ENCODE assay signal across 29 mouse cellular contexts in genomic region chr3:30019961-30020360, GRCm38 (mm10).
DNase-seq lines count a peak whose midpoint lies in the region; ATAC-seq and TF ChIP-seq lines count a peak whose summit lies in the region.
"Had no signal": no experiment of that assay in that cellular context is flagged by ENCODE, and none has a peak within 500 bp of the region (broad histone marks: within the 10 kb centered on the region; RNA-seq: fewer than 3 reads in every experiment).

No protein-coding gene starts in this region.

- peak overlapping the region; percentile 28; the same call in 1 of the 2 replicates for H3K4me2 ChIP-seq in lung, embryonic 15.5 days
- no peak overlapping the region for H3K4me2 ChIP-seq in stomach, embryonic 15.5 days
- H3K4me2 ChIP-seq in intestine, postnatal 0 days (replicated peaks; ENCODE audit: low read depth), result no peak overlapping the region
- H3K4me2 ChIP-seq: embryonic facial prominence, embryonic 13.5 days; heart, embryonic 11.5 days; hindbrain, embryonic 13.5 days; midbrain, embryonic 13.5 days; neural tube, embryonic 13.5 days had no signal

- no peak for TF ChIP-seq CTCF in kidney, adult 2 months (conservative IDR thresholded peaks at IDR 0.05; ENCODE audit: insufficient read depth, insufficient read length, low read depth, low read length)
- TF ChIP-seq CTCF in intestine, postnatal 0 days (IDR thresholded peaks at IDR 0.05; ENCODE audit: low read depth), result no peak

- no peak for ATAC-seq in lung, embryonic 15.5 days (ENCODE audit: borderline replicate concordance, extremely low read depth, low FRiP score, low TSS enrichment)
- ATAC-seq in stomach, embryonic 15.5 days (ENCODE audit: insufficient read depth, low FRiP score, low read depth), result no peak
- ATAC-seq in erythroblast, adult 5-6 weeks (replicated peaks; ENCODE audit: low FRiP score, poor library complexity, severe bottlenecking), result no peak
- ATAC-seq in intestine, postnatal 0 days, result no peak
- ATAC-seq: forebrain, embryonic 16.5 days; midbrain, embryonic 13.5 days had no signal

- peak; percentile 6 for DNase-seq in kidney, adult 2 months
- no peak for DNase-seq in kidney, adult 11 months
- DNase-seq in lung, adult 18-20 months, result peak; percentile 37 to 48
- DNase-seq in lung, postnatal 36 days, result no peak
- DNase-seq: cerebellum, adult 11 months; cerebellum, adult 9-10 months; cerebellum, postnatal 36 days; embryo, embryonic 11 days; gastrocnemius, adult 2 months; heart, postnatal 36 days; layer of hippocampus, postnatal 36 days; left cerebral cortex, postnatal 4 days; liver; thymus, adult 18-20 months; thymus, postnatal 36 days had no signal

- no peak for TF ChIP-seq POLR2A in kidney, adult 2 months (IDR thresholded peaks at IDR 0.05; ENCODE audit: low read depth, low read length)

- H3K27me3 ChIP-seq in kidney, adult 2 months (replicated peaks; ENCODE audit: control insufficient read depth, insufficient read depth, low read length), result no peaks in the 10 kb centered on the region
- no peaks in the 10 kb centered on the region for H3K27me3 ChIP-seq in lung, embryonic 15.5 days
- no peaks in the 10 kb centered on the region for H3K27me3 ChIP-seq in stomach, embryonic 15.5 days (replicated peaks)
- 0 out of 2 replicates have a peak, but pooled peaks cover 4% of the 10 kb centered on the region for H3K27me3 ChIP-seq in intestine, postnatal 0 days (replicated peaks; ENCODE audit: control insufficient read depth, insufficient read depth, low read length)

- 86% methylated on average over 13 of the region's 13 CpGs for WGBS in kidney, adult 2 months
- WGBS in lung, embryonic 15.5 days, result 76% methylated on average over 13 of the region's 13 CpGs
- WGBS in stomach, embryonic 15.5 days, result 81% methylated on average over 13 of the region's 13 CpGs
- WGBS in intestine, postnatal 0 days, result 86% methylated on average over 13 of the region's 13 CpGs

- peak overlapping the region; percentile 76 for H3K27ac ChIP-seq in kidney, adult 2 months (ENCODE audit: insufficient read depth, low read depth, low read length)
- peak overlapping the region; percentile 73 for H3K27ac ChIP-seq in lung, embryonic 15.5 days
- H3K27ac ChIP-seq in stomach, embryonic 15.5 days, result peak overlapping the region; percentile 36; the same call in 1 of the 2 replicates
- H3K27ac ChIP-seq in intestine, postnatal 0 days (ENCODE audit: low read depth, low read length), result no peak overlapping the region
- H3K27ac ChIP-seq: embryonic facial prominence, embryonic 13.5 days; gastrocnemius, adult 2 months; hindbrain, embryonic 13.5 days; liver, embryonic 14.5 days; macrophage; midbrain, embryonic 13.5 days; neural tube, embryonic 13.5 days had no signal

- H3K4me1 ChIP-seq in kidney, adult 2 months (ENCODE audit: control insufficient read depth, insufficient read depth, low read length), result no peaks in the 10 kb centered on the region; the same call in 1 of the 2 replicates
- peaks cover 35% of the 10 kb centered on the region for H3K4me1 ChIP-seq in lung, embryonic 15.5 days
- H3K4me1 ChIP-seq in stomach, embryonic 15.5 days, result 0 out of 2 replicates have a peak, but pooled peaks cover 8% of the 10 kb centered on the region
- H3K4me1 ChIP-seq in intestine, postnatal 0 days (replicated peaks; ENCODE audit: control insufficient read depth, insufficient read depth, low read length), result no peaks in the 10 kb centered on the region

- H3K4me3 ChIP-seq in kidney, adult 2 months (ENCODE audit: insufficient read depth, low read depth, low read length), result no peak overlapping the region
- no peak overlapping the region for H3K4me3 ChIP-seq in lung, embryonic 15.5 days
- no peak overlapping the region for H3K4me3 ChIP-seq in stomach, embryonic 15.5 days (replicated peaks)
- H3K4me3 ChIP-seq in intestine, postnatal 0 days (ENCODE audit: low read depth, low read length), result no peak overlapping the region
- H3K4me3 ChIP-seq: embryonic facial prominence, embryonic 13.5 days; erythroblast, embryonic 14.5 days; gastrocnemius, adult 2 months; hindbrain, embryonic 13.5 days; midbrain, embryonic 13.5 days; neural tube, embryonic 13.5 days had no signal

- no peak overlapping the region for H3K9ac ChIP-seq in lung, embryonic 15.5 days
- no peak overlapping the region for H3K9ac ChIP-seq in stomach, embryonic 15.5 days
- no peak overlapping the region for H3K9ac ChIP-seq in intestine, postnatal 0 days (ENCODE audit: low read depth, low read length)
- H3K9ac ChIP-seq: embryonic facial prominence, embryonic 13.5 days; hindbrain, embryonic 13.5 days; liver, embryonic 14.5 days; midbrain, embryonic 13.5 days; neural tube, embryonic 13.5 days had no signal

- H3K36me3 ChIP-seq in kidney, adult 2 months (ENCODE audit: control insufficient read depth, insufficient read depth, low read length), result no peaks in the 10 kb centered on the region
- H3K36me3 ChIP-seq in lung, embryonic 15.5 days, result no peaks in the 10 kb centered on the region
- H3K36me3 ChIP-seq in stomach, embryonic 15.5 days, result no peaks in the 10 kb centered on the region
- H3K36me3 ChIP-seq in intestine, postnatal 0 days (ENCODE audit: control insufficient read depth, insufficient read depth), result no peaks in the 10 kb centered on the region
- H3K36me3 ChIP-seq: embryonic facial prominence, embryonic 13.5 days; G1E; hindbrain, embryonic 13.5 days; midbrain, embryonic 13.5 days; neural tube, embryonic 13.5 days had no signal

- no peaks in the 10 kb centered on the region for H3K9me3 ChIP-seq in lung, embryonic 15.5 days
- no peaks in the 10 kb centered on the region for H3K9me3 ChIP-seq in stomach, embryonic 15.5 days
- H3K9me3 ChIP-seq in intestine, postnatal 0 days (ENCODE audit: control insufficient read depth), result no peaks in the 10 kb centered on the region
- H3K9me3 ChIP-seq: embryonic facial prominence, embryonic 13.5 days; hindbrain, embryonic 13.5 days; midbrain, embryonic 13.5 days; neural tube, embryonic 13.5 days had no signal

Comparison
In these comparisons a context has a peak if more than half of its experiments do, and no peak if none do; other contexts are left out.
1. DNase-seq: peak in kidney, adult 2 months (single experiment) and lung, adult 18-20 months (2 of 2); none in kidney, adult 11 months (single experiment) and lung, postnatal 36 days (single experiment).